Mouse (Mus musculus): ENCODE results near the gene Grin1. TPM values are rescaled to one million over a fixed set of nuclear protein-coding genes. Genes with fewer than 3 reads are reported as not detected.

The Grin1 gene
- 10 to 100 TPM; 10.0 to 10.5 TPM for total RNA-seq (2021)
- long read RNA-seq, experiment 1, full-length matches to known transcripts = 4 of 8 reads
- long read RNA-seq, experiment 1, partial matches to known transcripts = 1 of 8 reads
- long read RNA-seq, experiment 1, other reads (novel, unspliced or antisense) = 3 of 8 reads
- long read RNA-seq, experiment 2, full-length matches to known transcripts = 4 of 8 reads
- long read RNA-seq, experiment 2, partial matches to known transcripts = 3 of 8 reads
- long read RNA-seq, experiment 2, other reads (novel, unspliced or antisense) = 1 of 8 reads

GRCm38 (mm10) chr2:25318971-25319773 lies at the start of gene Grin1:
Gene Grin1, minus strand, starts transcription at chr2:25319187.
- DNase-seq (ENCODE audit: low spot score in 2 of 2) = peak; percentile 63 to 67

- DNase-seq (ENCODE audit: low spot score in 2 of 2) = peak; percentile 66 to 77
These were observed 46.2 kb upstream of the Grin1 start, which contains the start of gene Uap1l1 for GRCm38 (mm10) chr2:25365091-25365761. Gene Uap1l1, minus strand, starts transcription at chr2:25365682.

- DNase-seq (ENCODE audit: low spot score in 2 of 2) = no peak
These were observed 45.7 kb upstream of the Grin1 start for GRCm38 (mm10) chr2:25364761-25365090.

GRCm38 (mm10) chr2:25364313-25364712 lies 45.3 kb upstream of the Grin1 start:
- DNase-seq (ENCODE audit: low spot score in 2 of 2) = no peak

- DNase-seq (ENCODE audit: low spot score in 2 of 2) = no peak
These were observed 44.6 kb upstream of the Grin1 start for GRCm38 (mm10) chr2:25363478-25364178.

GRCm38 (mm10) chr2:25359848-25360247 lies 40.9 kb upstream of the Grin1 start:
- DNase-seq (ENCODE audit: low spot score in 2 of 2) = no peak

GRCm38 (mm10) chr2:25356208-25357079 lies 37.5 kb upstream of the Grin1 start, which contains the start of gene Dpp7:
Gene Dpp7, minus strand, starts transcription at chr2:25356359.
- DNase-seq (ENCODE audit: low spot score in 2 of 2) = peak; percentile 52 to 68

GRCm38 (mm10) chr2:25355419-25356066 lies 36.6 kb upstream of the Grin1 start:
- no peak for DNase-seq (ENCODE audit: low spot score in 2 of 2)

- DNase-seq (ENCODE audit: low spot score in 2 of 2) = no peak
These were observed 35.2 kb upstream of the Grin1 start for GRCm38 (mm10) chr2:25354211-25354610.

- DNase-seq (ENCODE audit: low spot score in 2 of 2) = no peak
These were observed 31.7 kb upstream of the Grin1 start for GRCm38 (mm10) chr2:25350701-25351100.

- DNase-seq (ENCODE audit: low spot score in 2 of 2) = no peak
These were observed 30.5 kb upstream of the Grin1 start for GRCm38 (mm10) chr2:25349499-25349898.

GRCm38 (mm10) chr2:25348162-25348561 lies 29.2 kb upstream of the Grin1 start:
- no peak for DNase-seq (ENCODE audit: low spot score in 2 of 2)

- DNase-seq (ENCODE audit: low spot score in 2 of 2) = no peak
These were observed 19.3 kb upstream of the Grin1 start for GRCm38 (mm10) chr2:25338303-25338702.

- no peak for DNase-seq (ENCODE audit: low spot score in 2 of 2)
These were observed 14.6 kb upstream of the Grin1 start for GRCm38 (mm10) chr2:25333569-25333968.

- DNase-seq (ENCODE audit: low spot score in 2 of 2) = peak; percentile 99
These were observed 13.5 kb upstream of the Grin1 start, which contains the start of gene Man1b1 for GRCm38 (mm10) chr2:25332286-25333160. Gene Man1b1, plus strand, starts transcription at chr2:25332338.

- no peak for DNase-seq (ENCODE audit: low spot score in 2 of 2)
These were observed 12.5 kb upstream of the Grin1 start for GRCm38 (mm10) chr2:25331470-25331869.

GRCm38 (mm10) chr2:25328440-25328839 lies 9.5 kb upstream of the Grin1 start:
- no peak for DNase-seq (ENCODE audit: low spot score in 2 of 2)

GRCm38 (mm10) chr2:25326036-25326435 lies 7.0 kb upstream of the Grin1 start:
- DNase-seq (ENCODE audit: low spot score in 2 of 2) = no peak

- DNase-seq (ENCODE audit: low spot score in 2 of 2) = no peak
These were observed 1.1 kb upstream of the Grin1 start for GRCm38 (mm10) chr2:25320084-25320483.

Data from adrenal gland, adult 18-20 months (tissue).